Mouse (Mus musculus) ES-Bruce4 (cell line): ENCODE data around the gene Dus3l. TPM values are rescaled to one million over a fixed set of nuclear protein-coding genes. Genes with fewer than 3 reads are reported as not detected.

Source experiments
- H3K27ac ChIP-seq: 2 replicates; pipeline ENCODE4 v1.5.1; 2012; ENCODE audit warnings: low read length, inconsistent platforms; ENCODE audit not compliant: insufficient read depth
- H3K27me3 ChIP-seq: 2 replicates; pipeline ENCODE4 v1.6.1; 2012; ENCODE audit warnings: mild to moderate bottlenecking, low read length, inconsistent platforms; ENCODE audit not compliant: control insufficient read depth, poor library complexity, insufficient read depth, severe bottlenecking
- H3K36me3 ChIP-seq: 2 replicates; pipeline ENCODE4 v1.6.1; 2012; ENCODE audit warnings: inconsistent platforms, mild to moderate bottlenecking, low read length, moderate library complexity; ENCODE audit not compliant: control insufficient read depth, poor library complexity, insufficient read depth, severe bottlenecking
- H3K4me1 ChIP-seq: one replicate; pipeline ENCODE4 v1.8.1; 2011; ENCODE audit warnings: low read length; ENCODE audit not compliant: control insufficient read depth, insufficient read depth
- H3K4me3 ChIP-seq: 2 replicates; pipeline ENCODE4 v1.5.1; 2011; ENCODE audit warnings: low read depth, mild to moderate bottlenecking, low read length
- H3K9ac ChIP-seq: 2 replicates; pipeline ENCODE4 v1.6.1; 2012; ENCODE audit warnings: low read depth, mild to moderate bottlenecking, inconsistent platforms; ENCODE audit not compliant: poor library complexity, severe bottlenecking
- H3K9me3 ChIP-seq: replicated peaks from 2 replicates; pipeline ENCODE4 v1.6.1; 2012; ENCODE audit warnings: mild to moderate bottlenecking, low read length, inconsistent platforms; ENCODE audit not compliant: control insufficient read depth, poor library complexity, insufficient read depth, severe bottlenecking
- CTCF ChIP-seq: IDR thresholded peaks from one replicate; pipeline ENCODE4 v1.8.1; 2011; ENCODE audit warnings: low read depth, low read length
- EP300 ChIP-seq: IDR thresholded peaks from 2 replicates; pipeline ENCODE4 v1.6.1; 2011; ENCODE audit warnings: low read depth, low read length; ENCODE audit not compliant: insufficient read depth
- POLR2A ChIP-seq: IDR thresholded peaks from one replicate; pipeline ENCODE4 v1.8.1; 2011; ENCODE audit warnings: low read length; ENCODE audit not compliant: insufficient read depth
- polyA plus RNA-seq: library from polyadenylated mRNA; stranded (reverse); fragments of >200 nt; gene quantifications from 2 replicates; pipeline ENCODE4 v1.2.4, GENCODE M21; 2011; ENCODE audit warnings: low read depth; ENCODE audit not compliant: missing spikeins, insufficient read depth, insufficient read length

The Dus3l gene
- polyA plus RNA-seq, 1 experiment, result 18.4 TPM

DNA sequence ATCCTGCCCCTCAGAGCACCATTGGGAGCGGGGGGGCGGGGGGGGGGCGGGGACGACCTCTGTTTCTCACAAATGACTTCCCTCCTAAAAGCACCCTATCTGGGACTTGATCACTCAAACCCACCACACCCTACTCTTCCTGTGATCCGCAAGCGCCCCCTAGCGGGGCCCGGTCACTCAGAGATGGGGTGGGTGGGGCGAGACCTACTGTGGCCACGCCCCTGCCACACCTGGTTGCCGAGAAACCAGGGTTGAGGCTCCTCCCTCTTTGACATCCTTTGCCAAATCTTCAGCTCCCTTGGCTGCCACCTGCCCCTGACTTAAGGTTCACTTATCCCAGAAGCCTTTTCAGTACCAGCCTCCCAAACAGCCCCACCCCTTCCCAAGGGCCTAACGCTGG lies 6.4 kb upstream of the Dus3l start:
- H3K27me3 ChIP-seq, result no peaks in the 10 kb centered on the region
- H3K27ac ChIP-seq, result no peak overlapping the region
- H3K4me3 ChIP-seq, result no peak overlapping the region

DNA sequence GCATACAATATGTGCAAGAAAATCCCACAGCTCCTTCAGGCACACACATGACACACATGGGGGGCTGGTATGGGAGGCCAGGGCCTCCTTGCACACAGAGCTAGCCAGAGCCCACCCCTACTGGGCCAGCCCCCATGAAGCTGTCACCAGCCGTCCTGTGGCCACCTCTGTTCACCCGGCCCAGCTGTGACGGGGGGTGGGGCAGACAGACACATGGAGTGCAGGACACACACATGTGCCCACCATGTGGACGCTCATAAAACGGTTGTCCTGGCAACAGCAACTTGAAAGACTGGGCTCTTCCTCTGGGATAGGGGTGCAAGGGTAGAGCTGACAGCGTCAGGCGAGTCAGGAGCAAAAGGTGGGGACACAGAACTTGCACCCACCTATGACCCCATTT lies 5.3 kb upstream of the Dus3l start:
- Histone ChIP-seq H3K36me3 (no peaks in the 10 kb centered on the region), H3K4me3 (no peak overlapping the region), H3K9ac (no peak overlapping the region), H3K27me3 (no peaks in the 10 kb centered on the region), H3K4me1 (peaks cover 3% of the 10 kb centered on the region), H3K27ac (no peak overlapping the region), H3K9me3 (no peaks in the 10 kb centered on the region)
- TF ChIP-seq POLR2A (no peak), CTCF (no peak), EP300 (no peak)

More for the DNA sequence above, 6.4 kb upstream of the Dus3l start:
- TF ChIP-seq POLR2A, result no peak
- TF ChIP-seq CTCF, result peak; percentile 75
- 0 out of 2 replicates have a peak, but pooled peaks have one; percentile 31 for TF ChIP-seq EP300
- Histone ChIP-seq H3K9me3 (no peaks in the 10 kb centered on the region), H3K9ac (peak overlapping the region; percentile 36; the same call in 1 of the 2 replicates), H3K36me3 (no peaks in the 10 kb centered on the region), H3K4me1 (peaks cover 5% of the 10 kb centered on the region)

DNA sequence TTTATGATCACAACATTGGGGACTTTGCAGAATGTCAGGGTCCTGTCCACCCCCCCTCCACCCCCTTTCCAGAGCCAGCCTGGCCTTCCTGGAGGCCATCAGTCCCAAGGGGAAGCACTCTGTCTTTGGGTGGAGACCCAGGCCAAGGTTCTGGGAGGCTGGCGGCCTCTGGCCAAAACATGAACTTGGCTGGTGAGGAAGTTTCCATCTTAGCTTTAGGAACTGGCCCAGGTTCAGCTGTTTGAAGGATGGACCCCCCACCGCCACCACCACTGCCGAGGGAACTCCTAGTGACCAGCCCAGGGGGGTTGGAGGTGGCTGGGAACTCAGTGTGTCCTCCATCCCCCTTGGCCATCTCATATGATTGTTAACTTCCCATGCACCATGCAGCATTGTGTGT lies 3.5 kb upstream of the Dus3l start:
- Histone ChIP-seq H3K4me3 (no peak overlapping the region), H3K9me3 (no peaks in the 10 kb centered on the region), H3K27ac (no peak overlapping the region), H3K27me3 (no peaks in the 10 kb centered on the region), H3K9ac (no peak overlapping the region), H3K36me3 (no peaks in the 10 kb centered on the region), H3K4me1 (peaks cover 3% of the 10 kb centered on the region)
- TF ChIP-seq EP300 (no peak), CTCF (no peak), POLR2A (no peak)

DNA sequence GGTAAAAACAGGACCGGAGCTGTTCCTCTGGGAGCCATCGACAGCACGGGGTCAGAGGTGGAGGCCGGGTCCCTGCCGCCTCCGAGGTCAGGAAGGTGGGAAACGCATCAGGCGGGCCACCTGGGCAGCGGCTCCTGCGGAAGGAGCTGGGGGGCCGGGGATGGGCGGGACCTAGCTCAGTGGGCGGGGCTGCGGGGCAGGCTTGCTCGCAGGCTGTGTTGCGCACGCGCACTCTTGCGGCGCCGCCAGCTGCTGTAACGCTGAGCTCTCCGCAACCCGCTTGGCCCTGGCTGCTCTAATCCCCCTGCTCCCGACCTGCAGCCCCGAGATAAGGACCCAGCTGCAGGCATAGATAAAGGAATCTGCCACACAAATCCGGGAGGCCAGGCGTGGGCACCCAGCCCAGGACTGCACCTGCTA lies 2.6 kb upstream of the Dus3l start:
- H3K27ac ChIP-seq, result no peak overlapping the region
- no peaks in the 10 kb centered on the region for H3K9me3 ChIP-seq
- H3K4me3 ChIP-seq, result peak overlapping the region; percentile 55
- H3K36me3 ChIP-seq, result no peaks in the 10 kb centered on the region
- peaks cover 3% of the 10 kb centered on the region for H3K4me1 ChIP-seq
- H3K9ac ChIP-seq, result peak overlapping the region; percentile 39
- no peaks in the 10 kb centered on the region for H3K27me3 ChIP-seq
- TF ChIP-seq EP300 (no peak), POLR2A (peak; percentile 55)

DNA sequence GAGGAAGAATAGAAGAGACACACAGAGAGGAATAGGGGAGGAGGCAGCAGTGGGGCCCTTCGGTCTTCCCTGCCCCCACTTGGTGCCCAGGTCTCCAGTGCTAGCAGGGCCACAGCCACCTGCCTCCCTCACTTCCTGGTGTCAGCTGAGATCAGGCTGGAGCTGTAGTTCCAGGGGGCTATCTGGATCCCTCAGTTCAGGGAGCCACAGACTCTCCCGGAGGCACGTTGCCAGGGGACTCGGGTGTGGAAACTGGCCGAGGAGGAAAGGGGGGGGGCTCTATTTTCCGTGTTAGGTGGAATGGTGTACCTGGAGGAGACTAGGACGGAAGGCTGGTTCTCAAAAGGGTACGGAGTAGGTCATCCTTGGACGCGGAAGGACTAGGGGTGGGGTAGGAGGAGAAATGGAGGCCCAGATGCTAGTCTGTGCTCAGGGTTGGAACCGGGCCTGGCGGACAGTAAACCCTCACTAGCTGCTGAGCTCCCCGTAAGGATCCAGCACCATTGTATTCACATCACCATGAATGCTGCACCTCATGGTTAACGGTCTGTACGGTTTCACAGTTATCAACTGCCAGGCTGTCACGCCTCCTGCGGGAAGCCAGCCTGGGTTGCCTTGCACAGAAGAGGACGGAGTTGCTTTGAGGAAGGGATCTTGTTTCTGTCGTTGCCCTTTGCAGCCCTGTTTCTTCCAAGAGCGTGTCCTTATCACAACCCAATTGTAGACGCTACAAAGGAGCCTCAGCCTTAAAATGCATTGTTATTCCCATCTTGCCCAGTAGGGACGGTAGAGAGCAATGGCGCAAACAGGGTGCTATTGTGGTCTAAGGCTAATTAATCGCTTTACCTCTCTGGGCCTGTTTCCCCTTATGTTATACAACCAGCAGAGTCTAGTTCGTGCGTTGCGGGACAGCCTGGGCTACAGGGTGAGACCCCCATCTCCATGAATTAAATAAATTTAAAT lies 1.5 kb upstream of the Dus3l start:
- Histone ChIP-seq H3K4me1 (peaks cover 3% of the 10 kb centered on the region), H3K9ac (peak overlapping the region; percentile 39), H3K27me3 (no peaks in the 10 kb centered on the region), H3K36me3 (no peaks in the 10 kb centered on the region), H3K9me3 (no peaks in the 10 kb centered on the region), H3K4me3 (peak overlapping the region; percentile 55), H3K27ac (peak overlapping the region; percentile 42; the same call in 1 of the 2 replicates)
- no peak for TF ChIP-seq EP300
- TF ChIP-seq POLR2A, result no peak
- peak; percentile 50 for TF ChIP-seq CTCF

DNA sequence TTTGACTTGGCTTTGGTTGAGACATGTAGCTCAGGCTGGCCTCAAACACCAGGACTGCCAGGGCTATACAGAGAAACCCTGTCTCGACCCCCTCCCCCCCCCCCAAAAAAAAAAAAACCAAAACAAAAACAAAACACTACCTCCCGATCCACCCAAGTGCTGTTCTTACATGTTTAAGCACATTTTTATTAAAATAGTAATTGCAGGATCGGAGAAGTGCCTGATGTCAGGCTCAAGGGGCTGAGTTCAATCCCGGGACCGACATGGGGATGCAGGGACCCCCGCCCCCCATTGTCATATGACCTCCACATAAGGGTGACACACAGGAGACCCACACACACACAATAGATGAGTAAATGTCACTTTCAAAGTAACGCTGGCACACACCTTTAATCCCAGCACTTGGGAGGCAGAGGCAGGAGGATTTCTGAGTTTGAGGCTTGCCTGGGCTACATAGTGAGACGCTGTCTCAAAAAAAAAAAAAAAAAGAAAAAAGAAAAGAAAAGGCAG lies 761 bp upstream of the Dus3l start:
- TF ChIP-seq POLR2A (no peak), CTCF (no peak), EP300 (no peak)
- H3K9me3 ChIP-seq, result no peaks in the 10 kb centered on the region
- no peaks in the 10 kb centered on the region for H3K36me3 ChIP-seq
- H3K27me3 ChIP-seq, result no peaks in the 10 kb centered on the region
- peak overlapping the region; percentile 92 for H3K9ac ChIP-seq
- peak overlapping the region; percentile 21; the same call in 1 of the 2 replicates for H3K27ac ChIP-seq
- no peaks in the 10 kb centered on the region for H3K4me1 ChIP-seq
- peak overlapping the region; percentile 92 for H3K4me3 ChIP-seq
